8 mouse cellular contexts compared by ENCODE assay signal in genomic region chr2:155691723-155692493, GRCm38 (mm10). TPM values are rescaled to one million over a fixed set of nuclear protein-coding genes. Genes with fewer than 3 reads are reported as not detected.
A peak's percentile ranks its signal among the peaks of the same experiment; 100 is the strongest.
DNase-seq lines count a peak whose midpoint lies in the region; ATAC-seq lines count a peak whose summit lies in the region.

Gene Trpc4ap, minus strand, starts transcription at chr2:155692384.

- WGBS in hindbrain, embryonic 15.5 days = under 1% methylated on average over 57 of the region's 72 CpGs

- ATAC-seq in hindbrain, embryonic 15.5 days (ENCODE audit: low FRiP score, low read depth) = peak; percentile 97

- no peaks in the 10 kb centered on the region for H3K9me3 ChIP-seq in hindbrain, embryonic 15.5 days

- H3K27ac ChIP-seq in hindbrain, embryonic 15.5 days (replicated peaks) = peak within 1 kb of the TSS; percentile 91

- peak within 1 kb of the TSS; percentile 58 for H3K4me3 ChIP-seq in hindbrain, embryonic 15.5 days

- DNase-seq in R1 (ENCODE audit: low read depth, low spot score) = peak; percentile 93
- DNase-seq in cerebellum, postnatal 25 days = peak; percentile 98 to 100
- DNase-seq in frontal cortex, postnatal 36 days (ENCODE audit: low spot score in 2 of 2) = peak; percentile 98 to 99
- DNase-seq in left cerebral cortex, adult 11 months (ENCODE audit: low spot score) = peak; percentile 90
- peak; percentile 95 to 98 for DNase-seq in lung, postnatal 4 days
- DNase-seq in retina, postnatal 7 days (ENCODE audit: low read depth, low spot score) = peak; percentile 93
- peak; percentile 99 for DNase-seq in urinary bladder, adult 2 months (ENCODE audit: low spot score)

- no peaks in the 10 kb centered on the region for H3K27me3 ChIP-seq in hindbrain, embryonic 15.5 days

- H3K4me1 ChIP-seq in hindbrain, embryonic 15.5 days (replicated peaks) = peaks cover 22% of the 10 kb centered on the region

- H3K36me3 ChIP-seq in hindbrain, embryonic 15.5 days = no peaks in the 10 kb centered on the region

- H3K9ac ChIP-seq in hindbrain, embryonic 15.5 days = peak within 1 kb of the TSS; percentile 74

- peak within 1 kb of the TSS; percentile 78 for H3K4me2 ChIP-seq in hindbrain, embryonic 15.5 days

RNA-seq across cellular contexts. Expression of gene Trpc4ap, which starts in this region (rescaled TPM):
- polyA plus RNA-seq in hindbrain, embryonic 15.5 days (2015; fragmentation: Nextera tagmentation; extraction: Ambion mirVana) = 162 and 164 TPM in 2 replicates
- polyA plus RNA-seq in urinary bladder, adult 2 months (2012; rRNA removed) = 86.9 and 90.7 TPM in 2 replicates

Comparison
In these comparisons a context has a peak if more than half of its experiments do, and no peak if none do; other contexts are left out.
1. Peak in every context shown above with its lines: DNase-seq, ATAC-seq, H3K4me3 ChIP-seq and H3K27ac ChIP-seq.